Mouse (Mus musculus): Measurements from ENCODE around the gene H2-D1.
"Not testable (repeated sequence)": the region's sequence is repeated elsewhere in the genome, so short reads cannot be mapped to it uniquely, and the experiment has no call there.

Gene H2-D1

DNA sequence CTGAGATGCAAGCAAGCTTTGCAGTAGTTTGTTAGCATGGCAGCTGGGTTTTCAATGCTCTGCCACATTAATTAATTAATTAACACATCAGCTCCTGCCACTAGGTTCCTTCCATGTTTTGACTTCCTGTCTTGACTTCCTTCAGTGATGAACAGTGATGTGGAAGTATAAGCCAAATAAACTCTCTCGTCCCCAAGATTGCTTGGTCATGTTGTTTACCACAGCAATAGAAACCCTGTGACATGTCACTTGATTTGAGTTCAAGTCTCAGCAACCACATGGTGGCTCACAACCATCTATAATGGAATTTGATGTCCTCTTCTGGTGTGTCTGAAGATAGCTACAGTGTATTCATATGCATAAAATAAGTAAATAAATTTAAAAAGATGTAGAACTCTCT is 5.2 kb upstream of the H2-D1 start:
- DNase-seq (ENCODE audit: low spot score in 2 of 2), result no peak

DNA sequence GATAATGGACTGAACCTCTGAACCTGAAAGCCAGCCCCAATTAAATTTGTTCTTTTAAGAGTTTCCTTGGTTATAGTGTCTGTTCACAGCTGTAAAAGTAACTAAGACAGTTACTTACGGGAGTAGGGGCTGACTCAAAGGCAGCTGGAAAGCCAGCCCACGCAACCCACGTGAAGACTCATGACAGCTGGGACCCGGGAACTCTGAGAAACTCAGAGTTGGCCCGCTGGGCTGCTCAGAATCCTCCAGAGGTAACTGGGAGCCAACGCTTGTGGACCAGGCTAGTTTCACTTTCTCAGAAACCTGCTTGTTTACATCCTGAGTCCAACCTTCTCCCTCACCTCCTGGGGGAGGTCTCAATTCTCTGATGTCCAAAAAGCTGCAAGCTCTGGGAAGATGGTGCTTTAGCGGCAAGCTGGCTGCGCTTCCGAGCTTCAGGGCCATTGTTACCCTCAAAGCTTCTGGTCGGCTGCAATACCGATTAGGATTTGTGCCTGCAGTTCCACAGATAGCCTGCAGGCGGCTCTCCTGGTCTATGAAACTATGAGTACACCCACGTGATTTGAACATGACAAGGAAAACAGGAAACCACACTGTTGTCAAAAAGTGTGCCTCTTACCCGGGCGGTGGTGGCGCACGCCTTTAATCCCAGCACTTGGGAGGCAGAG is 4.6 kb upstream of the H2-D1 start:
- DNase-seq (ENCODE audit: low spot score in 2 of 2), result peak; percentile 92 to 94

DNA sequence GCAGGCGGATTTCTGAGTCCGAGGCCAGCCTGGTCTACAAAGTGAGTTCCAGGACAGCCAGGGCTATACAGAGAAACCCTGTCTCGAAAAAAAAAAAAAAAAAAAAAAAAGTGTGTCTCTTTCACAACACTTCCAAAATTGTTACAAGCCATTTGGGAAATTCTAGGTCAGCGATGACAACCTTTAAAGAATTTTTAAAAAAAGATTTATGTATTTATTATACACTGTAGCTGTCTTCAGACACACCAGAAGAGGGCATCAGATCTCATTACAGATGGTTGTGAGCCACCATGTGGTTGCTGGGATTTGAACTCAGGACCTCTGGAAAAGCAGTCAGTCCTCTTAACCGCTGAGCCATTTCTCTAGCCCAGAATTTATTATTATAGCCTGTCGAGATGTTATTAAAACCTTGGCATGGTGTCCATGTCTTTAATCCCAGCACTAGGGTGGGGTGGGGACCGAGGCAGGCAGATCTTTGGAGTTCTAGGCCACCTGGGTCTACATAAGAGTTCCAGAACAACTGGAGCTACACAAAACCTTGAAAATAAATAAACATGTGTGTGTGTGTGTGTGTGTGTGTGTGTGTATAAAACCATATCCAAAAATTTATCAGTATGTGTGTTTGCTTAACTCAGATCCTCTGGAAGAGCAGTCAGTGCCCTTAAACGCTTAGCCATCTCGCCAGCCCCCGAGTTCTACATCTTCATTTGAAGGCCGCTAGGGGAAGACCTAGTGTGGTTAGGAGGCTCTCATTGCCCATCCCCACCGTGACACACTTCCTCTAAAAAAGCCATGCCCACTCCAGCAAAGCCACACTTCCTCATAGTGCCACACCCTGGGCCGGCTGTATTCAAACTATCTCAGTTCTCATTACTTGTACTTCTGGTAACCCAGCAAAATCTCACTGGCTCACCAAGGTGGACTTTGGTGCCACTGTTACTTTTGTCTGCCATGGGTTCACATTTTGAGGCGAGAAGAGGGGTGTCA is 3.7 kb upstream of the H2-D1 start:
- DNase-seq (ENCODE audit: low spot score in 2 of 2), result peak in 1 of 2 experiments; percentile 60

DNA sequence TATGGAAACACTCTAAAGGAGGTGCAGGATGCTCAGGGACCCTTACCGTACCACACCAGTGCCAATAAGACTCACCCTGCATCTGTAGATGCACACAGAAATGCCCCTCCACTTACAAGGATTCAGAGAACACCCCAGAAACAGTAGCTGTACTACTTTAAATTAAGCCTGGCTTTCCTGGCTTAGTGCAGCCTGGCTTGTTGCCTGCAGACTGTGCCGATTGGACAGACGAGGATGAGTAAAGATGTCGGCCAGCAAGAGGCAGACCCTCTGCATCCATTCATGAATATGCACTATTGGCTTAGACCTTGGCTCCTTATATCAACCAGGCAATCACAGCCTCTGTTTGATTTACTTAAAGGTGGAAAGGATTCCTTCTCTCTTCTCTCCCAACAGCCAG is 2.9 kb upstream of the H2-D1 start:
- DNase-seq (ENCODE audit: low spot score in 2 of 2), result no peak

DNA sequence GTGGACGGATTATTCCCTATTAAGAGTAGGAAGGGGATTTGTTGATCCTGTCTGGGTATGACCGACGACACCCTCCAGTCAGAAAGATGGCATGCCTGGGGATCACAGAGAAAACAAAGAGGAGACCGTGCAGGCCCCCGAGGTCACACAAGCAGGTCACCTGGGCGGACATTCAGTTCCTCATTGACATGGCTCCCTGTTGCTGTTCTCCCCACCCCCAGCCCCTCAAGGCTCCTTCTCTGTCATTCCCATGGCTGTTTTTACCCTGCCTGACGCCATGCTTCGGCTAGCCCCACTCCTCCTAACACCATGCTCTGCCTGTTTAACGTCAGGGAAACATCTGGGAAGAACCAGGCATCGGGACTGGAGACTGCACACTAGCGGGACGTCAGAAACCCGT is 879 bp upstream of the H2-D1 start:
- DNase-seq (ENCODE audit: low spot score in 2 of 2), result no peak

- no peak for DNase-seq (ENCODE audit: low spot score in 2 of 2)
These were observed 973 bp downstream of the H2-D1 start for GRCm38 (mm10) chr17:35263523-35263883.

- no peak for DNase-seq (ENCODE audit: low spot score in 2 of 2)
These were observed 5.0 kb downstream of the H2-D1 start for GRCm38 (mm10) chr17:35267399-35268086.

GRCm38 (mm10) chr17:35269653-35270347 is 7.3 kb downstream of the H2-D1 start:
- DNase-seq (ENCODE audit: low spot score in 2 of 2), result no peak

DNA sequence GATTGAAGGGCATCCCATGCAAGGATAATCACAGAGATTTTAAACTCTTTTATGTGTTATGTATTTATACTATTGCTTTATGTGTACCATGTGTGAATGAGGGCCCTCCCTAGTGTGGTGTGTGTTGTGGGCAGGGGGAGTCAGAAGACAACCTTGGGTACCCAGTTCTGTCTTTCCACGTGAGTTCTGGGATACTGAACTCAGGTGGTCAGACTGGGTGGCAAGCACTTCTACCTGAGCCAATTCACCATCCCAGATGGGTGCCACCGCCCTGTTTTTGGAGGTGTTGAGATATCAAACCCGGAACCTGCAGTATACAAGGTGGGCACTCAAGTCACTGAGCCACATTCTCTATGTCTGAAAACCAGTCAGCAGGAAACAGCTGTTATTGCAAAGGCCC is 9.7 kb downstream of the H2-D1 start:
- no peak for DNase-seq (ENCODE audit: low spot score in 2 of 2)

GRCm38 (mm10) chr17:35274770-35275169 is 12.2 kb downstream of the H2-D1 start:
- peak; percentile 83 to 84 for DNase-seq (ENCODE audit: low spot score in 2 of 2)

GRCm38 (mm10) chr17:35276304-35276864 is 13.9 kb downstream of the H2-D1 start:
- DNase-seq (ENCODE audit: low spot score in 2 of 2), result no peak

GRCm38 (mm10) chr17:35278049-35278448 is 15.5 kb downstream of the H2-D1 start:
- DNase-seq (ENCODE audit: low spot score in 2 of 2), result no peak

GRCm38 (mm10) chr17:35278957-35279688 is 16.6 kb downstream of the H2-D1 start:
- DNase-seq (ENCODE audit: low spot score in 2 of 2), result no peak

DNA sequence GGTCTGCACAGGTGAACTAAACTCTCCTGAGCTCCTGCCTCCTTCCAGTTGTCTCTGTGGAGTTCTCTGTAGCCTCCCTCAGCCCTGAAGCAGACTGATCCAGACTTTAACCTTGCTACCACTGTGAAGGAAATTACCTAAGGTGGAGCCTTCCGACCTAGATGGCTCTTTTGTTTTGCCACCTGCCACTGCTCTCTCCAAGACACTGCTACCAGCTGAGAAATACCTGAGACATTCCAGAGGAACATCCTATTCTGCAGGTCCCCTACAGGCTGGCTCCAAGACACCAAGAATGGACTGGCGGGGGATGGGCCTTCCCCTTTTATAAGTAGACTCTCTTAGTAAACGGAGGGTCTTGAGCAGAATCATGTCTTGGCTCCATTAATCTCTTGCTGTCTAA is 17.7 kb downstream of the H2-D1 start:
- DNase-seq (ENCODE audit: low spot score in 2 of 2), result no peak

DNA sequence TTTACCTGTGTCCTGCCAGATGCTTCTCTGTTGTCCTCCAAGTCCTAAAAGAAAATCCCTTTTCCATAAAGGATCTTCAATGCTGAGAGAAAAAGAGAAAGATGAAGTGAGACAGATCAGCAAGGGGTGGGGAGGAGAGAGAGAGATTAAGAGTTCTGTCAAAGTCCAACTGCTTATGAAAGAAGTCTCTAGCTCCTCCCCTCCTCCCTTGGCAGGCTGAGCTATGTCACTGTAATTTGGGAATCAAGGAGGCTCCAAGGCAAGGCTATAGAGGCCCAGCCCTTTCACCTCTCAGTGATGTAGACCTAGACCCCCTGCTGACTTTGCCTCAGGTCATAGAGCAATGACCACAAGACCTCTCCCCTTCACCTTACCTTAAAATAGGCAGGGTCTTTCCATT is 22.9 kb downstream of the H2-D1 start:
- no peak for DNase-seq (ENCODE audit: low spot score in 2 of 2)

- peak; percentile 45 to 55 for DNase-seq (ENCODE audit: low spot score in 2 of 2)
These were observed 33.3 kb downstream of the H2-D1 start for GRCm38 (mm10) chr17:35295796-35296195.

DNA sequence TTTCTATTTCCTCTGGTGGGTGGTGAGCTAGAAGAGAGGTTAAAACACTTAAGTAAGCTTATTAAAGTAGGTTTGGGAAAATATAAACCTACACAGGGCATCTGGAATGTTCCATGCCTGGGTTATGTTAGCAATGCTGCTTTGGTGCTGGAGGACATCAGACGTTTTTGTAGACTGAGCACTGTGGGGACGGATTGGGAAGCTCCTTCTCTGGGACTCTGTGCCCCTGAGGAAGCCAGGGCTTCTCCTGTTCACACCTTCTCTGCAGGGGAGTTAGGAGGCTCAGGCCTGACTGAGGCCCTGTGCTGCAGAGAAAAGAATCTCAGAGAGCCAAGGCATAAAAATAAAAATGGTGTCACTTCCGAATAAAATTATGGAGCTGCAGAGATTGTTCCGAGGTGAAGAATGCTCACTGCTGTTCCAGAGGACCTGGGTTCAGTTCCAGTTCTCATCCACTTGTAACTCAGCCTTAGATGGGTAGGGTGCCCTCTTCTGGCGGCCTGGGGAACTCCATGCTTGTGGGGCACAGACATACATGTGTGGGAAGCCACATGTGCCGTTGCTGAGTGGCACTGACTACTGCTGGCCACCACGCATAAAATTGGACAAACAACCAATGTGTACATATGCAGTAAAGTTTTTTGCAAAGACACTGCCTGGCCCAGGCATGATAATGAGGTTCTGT is 37.9 kb downstream of the H2-D1 start:
- DNase-seq (ENCODE audit: low spot score in 2 of 2), result not testable (repeated sequence)

DNA sequence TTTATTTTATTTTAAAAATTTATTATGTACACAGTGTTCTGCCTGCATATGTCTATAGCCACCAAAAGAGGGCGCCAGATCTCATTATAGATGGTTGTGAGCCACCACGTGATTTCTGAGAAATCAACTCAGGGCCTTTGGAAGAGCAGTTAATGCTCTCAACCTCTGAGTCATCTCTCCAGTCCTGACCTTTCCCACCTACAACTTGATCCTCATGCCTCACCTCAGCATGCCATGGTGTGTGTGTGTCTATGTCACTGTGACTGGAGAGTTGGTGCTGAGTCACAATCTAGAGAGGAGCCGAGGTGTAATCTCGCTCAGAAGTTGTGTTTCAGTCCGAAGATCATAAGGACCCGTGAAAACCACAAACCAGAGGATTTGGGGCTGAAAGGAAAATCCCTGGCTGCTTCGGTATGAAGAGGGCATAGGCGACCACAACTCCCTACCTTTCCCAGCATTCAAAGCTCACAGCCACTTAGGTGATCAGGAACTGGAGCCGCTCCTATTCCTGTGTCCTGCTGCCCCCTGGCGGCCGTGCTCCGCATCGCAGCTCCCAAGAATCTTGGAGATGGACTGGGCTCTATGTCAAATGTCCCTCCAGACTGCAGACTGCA is 39.2 kb downstream of the H2-D1 start:
- peak; percentile 89 for DNase-seq (ENCODE audit: low spot score in 2 of 2)

DNA sequence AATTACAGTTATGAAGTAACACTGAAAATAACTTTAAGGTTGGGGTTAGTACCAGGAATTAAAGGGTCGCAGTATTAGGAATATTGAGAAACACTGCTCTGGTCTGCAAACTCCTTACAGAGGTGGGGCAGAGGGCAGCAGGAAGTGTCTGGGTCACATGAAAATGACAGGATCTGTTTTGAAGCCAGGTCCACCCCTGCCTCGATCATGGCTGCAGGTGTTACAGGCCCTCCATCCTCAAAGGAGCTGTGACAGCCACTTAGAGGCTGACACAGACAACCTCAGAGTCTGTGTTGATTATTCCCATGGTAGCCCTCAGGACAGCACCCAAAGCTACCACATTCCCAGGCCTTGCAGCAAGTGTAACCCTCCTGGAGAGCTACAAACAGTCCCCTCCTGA is 40.7 kb downstream of the H2-D1 start:
- no peak for DNase-seq (ENCODE audit: low spot score in 2 of 2)
